Mouse (Mus musculus): Measurements from ENCODE around the gene Chrng.

The Chrng gene

DNA sequence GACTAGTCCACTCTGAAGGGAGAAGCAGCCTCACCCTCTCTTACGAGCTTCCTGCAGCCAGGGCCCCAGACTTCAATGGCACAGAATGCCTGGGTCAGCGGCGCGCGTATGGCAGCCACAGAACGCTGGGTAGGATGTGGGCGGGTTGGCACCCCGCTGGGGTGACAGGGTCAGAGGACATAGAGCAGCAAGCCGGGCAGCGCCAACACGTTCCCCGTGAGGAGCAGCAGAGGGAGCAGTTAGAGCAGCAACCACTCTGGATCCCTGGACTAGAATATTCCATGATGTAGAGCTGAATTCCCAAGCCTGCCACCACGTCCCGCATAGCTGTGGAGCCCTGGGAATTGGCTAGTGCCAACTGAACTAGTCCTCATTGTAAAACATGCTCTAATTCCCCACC lies 54.0 kb downstream of the Chrng start:
- DNase-seq: no peak

DNA sequence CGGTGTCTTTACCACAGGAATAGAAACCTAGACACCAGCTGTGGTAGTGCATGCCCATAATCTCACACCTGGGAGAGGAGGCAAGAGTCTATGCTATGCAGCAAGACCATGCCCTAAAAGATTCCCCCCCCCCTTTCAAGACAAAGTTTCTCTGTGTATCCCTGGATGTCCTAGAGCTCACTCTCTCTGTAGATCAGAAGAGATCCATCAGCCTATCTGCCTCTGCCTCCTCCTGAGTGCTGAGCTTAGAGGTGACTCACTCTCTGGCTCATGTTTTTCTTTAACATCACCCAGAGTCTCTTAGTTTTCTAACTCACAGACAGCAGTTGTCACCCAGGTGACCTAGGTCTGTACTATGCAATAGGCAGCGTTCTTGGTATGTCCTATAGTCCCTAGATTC lies 54.9 kb downstream of the Chrng start:
- no peak for DNase-seq

Data from thymus, postnatal 36 days (tissue).